9 mouse cellular contexts compared by ENCODE assay signal in genomic region chr4:120969382-120970146, GRCm38 (mm10). TPM values are rescaled to one million over a fixed set of nuclear protein-coding genes. Genes with fewer than 3 reads are reported as not detected.
DNase-seq lines count a peak whose midpoint lies in the region; ATAC-seq lines count a peak whose summit lies in the region.
"Had no signal": no experiment of that assay in that cellular context is flagged by ENCODE, and none has a peak within 500 bp of the region (broad histone marks: within the 10 kb centered on the region; RNA-seq: fewer than 3 reads in every experiment).

No protein-coding gene starts in this region.

- H3K27ac ChIP-seq in heart, embryonic 12.5 days (ENCODE audit: poor library complexity, severe bottlenecking) = no peak overlapping the region
- no peak overlapping the region for H3K27ac ChIP-seq in limb, embryonic 10.5 days
- H3K27ac ChIP-seq in neural tube, embryonic 14.5 days (ENCODE audit: low read depth, low read length) = no peak overlapping the region
- H3K27ac ChIP-seq: neural tube, embryonic 12.5 days had no signal

- H3K9ac ChIP-seq in heart, embryonic 12.5 days = no peak overlapping the region
- H3K9ac ChIP-seq in neural tube, embryonic 14.5 days (replicated peaks; ENCODE audit: low read depth, low read length) = no peak overlapping the region
- H3K9ac ChIP-seq: neural tube, embryonic 12.5 days had no signal

- intact Hi-C loops in heart, postnatal 25 days (cut with DNase I) = no loop called here

- no peaks in the 10 kb centered on the region for H3K27me3 ChIP-seq in heart, embryonic 12.5 days (replicated peaks)
- H3K27me3 ChIP-seq in limb, embryonic 10.5 days (ENCODE audit: low read depth, poor library complexity, severe bottlenecking) = no peaks in the 10 kb centered on the region
- no peaks in the 10 kb centered on the region for H3K27me3 ChIP-seq in neural tube, embryonic 14.5 days (ENCODE audit: control insufficient read depth, insufficient read depth, low read length)
- H3K27me3 ChIP-seq: neural tube, embryonic 12.5 days had no signal

- H3K9me3 ChIP-seq in heart, embryonic 12.5 days (replicated peaks) = no peaks in the 10 kb centered on the region
- no peaks in the 10 kb centered on the region for H3K9me3 ChIP-seq in limb, embryonic 10.5 days (replicated peaks)
- no peaks in the 10 kb centered on the region for H3K9me3 ChIP-seq in neural tube, embryonic 14.5 days (ENCODE audit: control insufficient read depth, low read length)
- H3K9me3 ChIP-seq: neural tube, embryonic 12.5 days had no signal

- DNase-seq in heart, postnatal 25 days (ENCODE audit: low spot score) = no peak
- DNase-seq in B cell, adult 2 months = peak; percentile 43 to 48
- DNase-seq in T-cell, adult 2 months (ENCODE audit: low spot score) = peak; percentile 29
- peak; percentile 35 for DNase-seq in limb, embryonic 10.5 days (ENCODE audit: low spot score)
- no peak for DNase-seq in ovary, postnatal 10 days (ENCODE audit: low spot score)

- WGBS in heart, embryonic 12.5 days = 83% methylated on average over 5 of the region's 5 CpGs
- WGBS in limb, embryonic 10.5 days = 84% methylated on average over 5 of the region's 5 CpGs
- 84% methylated on average over 5 of the region's 5 CpGs for WGBS in neural tube, embryonic 14.5 days

- 0 out of 2 replicates have a peak, but pooled peaks cover 6% of the 10 kb centered on the region for H3K4me1 ChIP-seq in heart, embryonic 12.5 days (replicated peaks)
- H3K4me1 ChIP-seq in limb, embryonic 10.5 days = no peaks in the 10 kb centered on the region
- no peaks in the 10 kb centered on the region for H3K4me1 ChIP-seq in neural tube, embryonic 14.5 days (ENCODE audit: control insufficient read depth, insufficient read depth, low read length)
- H3K4me1 ChIP-seq: neural tube, embryonic 12.5 days had no signal

- no peak overlapping the region for H3K4me3 ChIP-seq in heart, embryonic 12.5 days
- H3K4me3 ChIP-seq in limb, embryonic 10.5 days = no peak overlapping the region
- H3K4me3 ChIP-seq in neural tube, embryonic 14.5 days (ENCODE audit: low read depth, low read length) = no peak overlapping the region
- H3K4me3 ChIP-seq: neural tube, embryonic 12.5 days had no signal

- peaks cover 62% of the 10 kb centered on the region for H3K36me3 ChIP-seq in heart, embryonic 12.5 days
- H3K36me3 ChIP-seq in limb, embryonic 10.5 days = peaks cover 51% of the 10 kb centered on the region
- peaks cover 28% of the 10 kb centered on the region for H3K36me3 ChIP-seq in neural tube, embryonic 14.5 days (ENCODE audit: control insufficient read depth, insufficient read depth, low read length)

- ATAC-seq in heart, embryonic 12.5 days (ENCODE audit: insufficient number of reproducible peaks, low FRiP score) = 0 out of 2 replicates have a peak, but pooled peaks have one; percentile 10
- 0 out of 2 replicates have a peak, but pooled peaks have one; percentile 47 for ATAC-seq in erythroblast, adult 5-6 weeks (replicated peaks; ENCODE audit: low FRiP score, poor library complexity, severe bottlenecking)
- ATAC-seq in neural tube, embryonic 14.5 days (ENCODE audit: low read depth) = peak; percentile 66

- no peak overlapping the region for H3K4me2 ChIP-seq in heart, embryonic 12.5 days
- no peak overlapping the region for H3K4me2 ChIP-seq in neural tube, embryonic 14.5 days (ENCODE audit: low read depth, low read length)
- H3K4me2 ChIP-seq: neural tube, embryonic 12.5 days had no signal

RNA-seq across cellular contexts. Expression of gene Zfp69, which starts 18.1 kb away (rescaled TPM):
- polyA plus RNA-seq in heart, embryonic 12.5 days (2016; fragmentation: Nextera tagmentation; extraction: Ambion mirVana) = 14.5 and 16.5 TPM in 2 replicates
- total RNA-seq in heart, postnatal 25 days (2021) = 1 to 10 TPM in 1 of 2 experiments, under 1 TPM in 1; 0.95 to 1.2 TPM
- 0.77 TPM in 1 of 2 replicates, not detected in the other for total RNA-seq in erythroblast, adult 5-6 weeks (2015; ENCODE audit: low replicate concordance)
- total RNA-seq in erythroblast, adult 5-6 weeks (2017; ENCODE audit: low replicate concordance) = 2.4 and 6.4 TPM in 2 replicates
- 11.5 and 11.9 TPM in 2 replicates for polyA plus RNA-seq in limb, embryonic 10.5 days (2016; fragmentation: Nextera tagmentation; extraction: Ambion mirVana)
- polyA plus RNA-seq in neural tube, embryonic 14.5 days (2014; fragmentation: Nextera tagmentation; extraction: Ambion mirVana) = 5.5 and 6.7 TPM in 2 replicates

RNA-seq across cellular contexts. Expression of gene Exo5, which starts 44.7 kb away (rescaled TPM):
- polyA plus RNA-seq in heart, embryonic 12.5 days (2016; fragmentation: Nextera tagmentation; extraction: Ambion mirVana) = 11.9 and 13.1 TPM in 2 replicates
- total RNA-seq in heart, postnatal 25 days (2021) = 1 to 10 TPM; 3.9 to 4.4 TPM
- total RNA-seq in erythroblast, adult 5-6 weeks (2015; ENCODE audit: low replicate concordance) = 7.5 and 21.1 TPM in 2 replicates
- total RNA-seq in erythroblast, adult 5-6 weeks (2017; ENCODE audit: low replicate concordance) = 1.7 and 4.1 TPM in 2 replicates
- 36.4 and 37.3 TPM in 2 replicates for polyA plus RNA-seq in limb, embryonic 10.5 days (2016; fragmentation: Nextera tagmentation; extraction: Ambion mirVana)
- 26.0 and 27.2 TPM in 2 replicates for polyA plus RNA-seq in neural tube, embryonic 14.5 days (2014; fragmentation: Nextera tagmentation; extraction: Ambion mirVana)

RNA-seq across cellular contexts. Expression of gene Smap2, which starts 47.5 kb away (rescaled TPM):
- polyA plus RNA-seq in heart, embryonic 12.5 days (2016; fragmentation: Nextera tagmentation; extraction: Ambion mirVana) = 19.6 and 21.1 TPM in 2 replicates
- total RNA-seq in heart, postnatal 25 days (2021) = 10 to 100 TPM; 42.2 to 42.4 TPM
- 29.4 and 36.4 TPM in 2 replicates for total RNA-seq in erythroblast, adult 5-6 weeks (2015; ENCODE audit: low replicate concordance)
- 25.5 and 27.3 TPM in 2 replicates for total RNA-seq in erythroblast, adult 5-6 weeks (2017; ENCODE audit: low replicate concordance)
- 14.2 and 14.3 TPM in 2 replicates for polyA plus RNA-seq in limb, embryonic 10.5 days (2016; fragmentation: Nextera tagmentation; extraction: Ambion mirVana)
- 55.0 and 59.4 TPM in 2 replicates for polyA plus RNA-seq in neural tube, embryonic 14.5 days (2014; fragmentation: Nextera tagmentation; extraction: Ambion mirVana)

Comparison
In these comparisons a context has a peak if more than half of its experiments do, and no peak if none do; other contexts are left out.
1. ATAC-seq: peak in every context shown above with its lines; median percentile 66 in neural tube, embryonic 14.5 days; 47 in erythroblast, adult 5-6 weeks; 10 in heart, embryonic 12.5 days.
2. DNase-seq: peak in B cell, adult 2 months (2 of 2), T-cell, adult 2 months (single experiment) and limb, embryonic 10.5 days (single experiment); none in heart, postnatal 25 days (single experiment) and ovary, postnatal 10 days (single experiment).